Mouse (Mus musculus) myocyte (in vitro differentiated cells): Measurements from ENCODE around the gene Terf2. TPM values are rescaled to one million over a fixed set of nuclear protein-coding genes. Genes with fewer than 3 reads are reported as not detected.

Experiments used
- H3K27me3 ChIP-seq: one replicate; pipeline ENCODE4 v1.6.1; 2011; ENCODE audit not compliant: control insufficient read depth, insufficient read depth, insufficient read length
- H3K36me3 ChIP-seq: one replicate; pipeline ENCODE4 v1.6.1; 2011; ENCODE audit not compliant: control insufficient read depth, insufficient read depth
- H3K4me2 ChIP-seq: one replicate; pipeline ENCODE4 v1.6.1; 2011; ENCODE audit warnings: low read depth, control low read depth
- H3K4me3 ChIP-seq: one replicate; pipeline ENCODE4 v1.5.1; 2011; ENCODE audit warnings: mild to moderate bottlenecking, control low read depth, moderate library complexity
- H3K79me2 ChIP-seq: one replicate; pipeline ENCODE4 v1.6.1; 2011; ENCODE audit not compliant: control insufficient read depth, insufficient read depth
- H3ac ChIP-seq: one replicate; pipeline ENCODE4 v1.6.1; 2011; ENCODE audit not compliant: control insufficient read depth, insufficient read length
- CEBPB ChIP-seq: IDR thresholded peaks from 2 replicates; pipeline ENCODE4 v1.6.1; 2011; ENCODE audit warnings: mild to moderate bottlenecking, moderate library complexity; ENCODE audit not compliant: poor library complexity, insufficient read depth, severe bottlenecking
- E2F4 ChIP-seq: IDR thresholded peaks from one replicate; pipeline ENCODE4 v1.6.1; 2011; ENCODE audit warnings: mild to moderate bottlenecking, control low read depth, moderate library complexity; ENCODE audit not compliant: insufficient read depth
- MAX ChIP-seq: IDR thresholded peaks from one replicate; pipeline ENCODE4 v1.6.1; 2011; ENCODE audit warnings: low read depth, mild to moderate bottlenecking, control low read depth
- MYOD1 ChIP-seq, 3 experiments: IDR thresholded peaks; one replicate each; pipeline ENCODE4 v1.6.1; 2011; ENCODE audit warnings: control low read depth in 2 of 3, low read depth in 2 of 3, mild to moderate bottlenecking in 2 of 3, moderate library complexity in 1 of 3; ENCODE audit not compliant: insufficient read length in 2 of 3, control insufficient read depth in 1 of 3
- MYOG ChIP-seq, 3 experiments: IDR thresholded peaks; one replicate each; pipeline ENCODE4 v1.6.1; 2011; ENCODE audit warnings: control low read depth in 2 of 3, low read depth in 2 of 3, mild to moderate bottlenecking in 2 of 3; ENCODE audit not compliant: insufficient read length in 2 of 3, control insufficient read depth in 1 of 3, insufficient read depth in 1 of 3
- POLR2A ChIP-seq: IDR thresholded peaks from one replicate; pipeline ENCODE4 v1.6.1; 2011; ENCODE audit warnings: low read depth, mild to moderate bottlenecking, control low read depth, moderate library complexity; ENCODE audit not compliant: insufficient read length
- POLR2AphosphoS2 ChIP-seq: IDR thresholded peaks from one replicate; pipeline ENCODE4 v1.6.1; 2011; ENCODE audit warnings: low read depth, control low read depth; ENCODE audit not compliant: insufficient read length
- REST ChIP-seq: IDR thresholded peaks from one replicate; pipeline ENCODE4 v1.6.1; 2011; ENCODE audit warnings: mild to moderate bottlenecking, control low read depth, moderate library complexity; ENCODE audit not compliant: insufficient read depth, insufficient read length
- SRF ChIP-seq: IDR thresholded peaks from one replicate; pipeline ENCODE4 v1.6.1; 2011; ENCODE audit warnings: low read depth; ENCODE audit not compliant: control insufficient read depth, insufficient read length
- TCF12 ChIP-seq: IDR thresholded peaks from one replicate; pipeline ENCODE4 v1.6.1; 2011; ENCODE audit warnings: mild to moderate bottlenecking, control low read depth; ENCODE audit not compliant: poor library complexity, insufficient read depth, severe bottlenecking
- TCF3 ChIP-seq: IDR thresholded peaks from one replicate; pipeline ENCODE4 v1.6.1; 2011; ENCODE audit warnings: low read depth, control low read depth; ENCODE audit not compliant: insufficient read length
- USF1 ChIP-seq: IDR thresholded peaks from one replicate; pipeline ENCODE4 v1.6.1; 2011; ENCODE audit warnings: low read depth, mild to moderate bottlenecking, control low read depth, moderate library complexity
- polyA plus RNA-seq: library from polyadenylated mRNA; unstranded; fragments of >200 nt; fragmentation: generic; extraction: Trizol; gene quantifications from one replicate; pipeline ENCODE4 v1.2.1, GENCODE M21; 2012; ENCODE audit warnings: missing spikeins

Gene Terf2
- polyA plus RNA-seq, 1 experiment: 14.7 TPM

DNA sequence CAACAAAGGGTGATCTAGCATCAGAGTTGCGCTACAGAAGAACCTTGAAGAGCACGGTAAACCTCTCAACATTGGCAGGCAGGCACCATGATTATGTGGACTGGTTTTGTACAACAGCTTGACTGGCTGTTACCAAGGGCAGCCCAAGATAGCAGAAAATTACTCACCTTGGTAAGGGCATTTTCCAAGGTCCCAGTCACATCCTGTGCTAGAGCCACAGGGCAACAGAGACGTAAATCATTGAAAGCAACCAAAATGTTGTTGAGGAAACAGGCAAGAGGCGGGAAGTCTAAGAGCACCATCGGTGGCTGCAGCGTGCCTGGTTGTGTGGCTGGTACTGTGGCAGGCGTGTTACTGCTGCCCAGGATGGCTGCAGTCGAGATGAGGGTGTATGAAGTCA lies 44.3 kb downstream of the Terf2 start:
- Histone ChIP-seq H3K27me3 (no peaks in the 10 kb centered on the region), H3K4me2 (no peak overlapping the region), H3K4me3 (no peak overlapping the region), H3ac (no peak overlapping the region), H3K79me2 (peaks cover 31% of the 10 kb centered on the region), H3K36me3 (peaks cover 16% of the 10 kb centered on the region)
- no peak for TF ChIP-seq MYOG (IDR thresholded peaks at IDR 0.05; ENCODE audit: control insufficient read depth in 1 of 3, insufficient read depth in 1 of 3, insufficient read length in 2 of 3, low read depth in 2 of 3)
- TF ChIP-seq SRF: no peak
- TF ChIP-seq MYOD1 (IDR thresholded peaks at IDR 0.05; ENCODE audit: control insufficient read depth in 1 of 3, insufficient read length in 2 of 3, low read depth in 2 of 3): no peak
- no peak for TF ChIP-seq REST
- no peak for TF ChIP-seq TCF3
- TF ChIP-seq E2F4: no peak
- no peak for TF ChIP-seq POLR2AphosphoS2
- no peak for TF ChIP-seq TCF12
- TF ChIP-seq MAX: no peak

DNA sequence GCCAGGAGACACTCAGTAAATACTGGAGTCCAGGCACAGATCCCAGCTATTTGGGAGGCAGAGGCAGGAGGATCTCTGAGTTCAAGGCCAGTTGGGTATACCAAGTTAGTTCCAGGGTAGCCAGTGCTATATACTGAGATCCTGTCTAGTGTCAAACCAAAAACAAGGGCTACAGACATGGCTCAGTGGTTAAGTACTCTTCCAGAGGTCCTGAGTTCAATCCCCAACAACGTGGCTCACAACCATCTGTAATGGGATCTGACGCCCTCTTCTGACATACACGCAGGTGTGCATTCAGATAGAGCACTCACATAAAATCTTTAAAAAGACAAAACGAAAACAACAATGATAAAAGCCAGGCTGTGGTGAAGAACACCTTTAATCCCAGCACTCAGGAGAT lies 46.9 kb downstream of the Terf2 start:
- TF ChIP-seq MYOD1 (IDR thresholded peaks at IDR 0.05; ENCODE audit: control insufficient read depth in 1 of 3, insufficient read length in 2 of 3, low read depth in 2 of 3) (no peak), TCF12 (no peak), POLR2AphosphoS2 (no peak), E2F4 (no peak), TCF3 (no peak), SRF (no peak), MAX (no peak), MYOG (IDR thresholded peaks at IDR 0.05; ENCODE audit: control insufficient read depth in 1 of 3, insufficient read depth in 1 of 3, insufficient read length in 2 of 3, low read depth in 2 of 3) (no peak), POLR2A (no peak), REST (no peak), CEBPB (no peak), USF1 (no peak)
- Histone ChIP-seq H3K4me2 (peak overlapping the region; percentile 99), H3ac (no peak overlapping the region), H3K27me3 (no peaks in the 10 kb centered on the region), H3K4me3 (peak overlapping the region; percentile 60), H3K36me3 (peaks cover 41% of the 10 kb centered on the region), H3K79me2 (peaks cover 10% of the 10 kb centered on the region)

DNA sequence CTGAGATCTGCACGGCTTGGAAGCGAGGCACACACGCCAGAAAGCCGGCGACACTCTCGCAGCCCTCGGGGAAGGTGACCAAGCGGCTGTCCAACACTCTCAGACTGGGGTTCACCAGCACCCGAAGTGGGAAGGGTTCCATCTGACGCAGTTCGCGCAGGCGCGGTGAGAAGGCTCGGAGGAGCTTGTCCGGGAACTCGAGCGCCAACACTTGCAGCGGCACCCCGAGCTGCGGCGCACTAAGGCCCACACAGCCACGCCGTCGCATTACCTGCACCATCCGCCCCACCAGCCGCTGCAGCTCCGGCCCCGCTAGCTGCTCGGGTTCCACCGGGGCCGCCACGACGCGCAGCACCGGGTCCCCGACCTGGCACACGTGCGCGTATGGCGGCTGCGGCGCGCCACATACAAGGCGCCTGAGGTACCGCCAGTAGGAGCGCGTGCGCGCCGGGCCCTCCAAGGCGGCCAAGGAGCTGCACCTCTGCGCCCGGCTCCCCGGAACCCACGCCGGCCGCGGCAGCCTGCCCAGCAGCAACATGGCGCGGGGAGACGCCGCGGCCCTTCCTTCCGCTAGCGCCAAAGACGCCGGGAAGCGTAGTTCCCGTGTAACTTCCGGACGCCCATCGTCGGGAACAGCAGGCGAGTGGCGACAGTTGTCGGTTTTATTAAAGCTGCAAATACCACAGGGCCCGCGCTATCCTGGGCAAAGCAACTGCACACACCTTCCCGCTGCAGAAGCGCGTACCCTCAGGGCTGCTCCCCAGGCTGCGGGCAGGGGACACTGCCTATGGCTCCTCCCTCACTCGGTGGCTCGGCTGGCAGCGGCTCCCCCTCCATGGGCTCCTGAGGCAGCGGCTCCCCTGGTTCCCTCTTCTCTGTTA lies 48.0 kb downstream of the Terf2 start, which contains the start of gene Pdf:
Gene Pdf (minus strand): TSS at position 554 of the 881 bp plus-strand sequence.
- Histone ChIP-seq H3K36me3 (peaks cover 40% of the 10 kb centered on the region), H3K4me3 (peak within 1 kb of the TSS; percentile 60), H3K4me2 (peak within 1 kb of the TSS; percentile 99), H3ac (peak within 1 kb of the TSS; percentile 76), H3K27me3 (no peaks in the 10 kb centered on the region), H3K79me2 (peaks cover 10% of the 10 kb centered on the region)
- no peak for TF ChIP-seq TCF12
- no peak for TF ChIP-seq CEBPB
- TF ChIP-seq MAX: no peak
- no peak for TF ChIP-seq MYOD1 (IDR thresholded peaks at IDR 0.05; ENCODE audit: control insufficient read depth in 1 of 3, insufficient read length in 2 of 3, low read depth in 2 of 3)
- TF ChIP-seq SRF: no peak
- peak; percentile 88 for TF ChIP-seq POLR2AphosphoS2
- peak; percentile 80 for TF ChIP-seq POLR2A
- TF ChIP-seq USF1: no peak
- TF ChIP-seq REST: no peak
- TF ChIP-seq MYOG (IDR thresholded peaks at IDR 0.05; ENCODE audit: control insufficient read depth in 1 of 3, insufficient read depth in 1 of 3, insufficient read length in 2 of 3, low read depth in 2 of 3): peak in 1 of 3 experiments; percentile 58
- TF ChIP-seq TCF3: no peak
- no peak for TF ChIP-seq E2F4

DNA sequence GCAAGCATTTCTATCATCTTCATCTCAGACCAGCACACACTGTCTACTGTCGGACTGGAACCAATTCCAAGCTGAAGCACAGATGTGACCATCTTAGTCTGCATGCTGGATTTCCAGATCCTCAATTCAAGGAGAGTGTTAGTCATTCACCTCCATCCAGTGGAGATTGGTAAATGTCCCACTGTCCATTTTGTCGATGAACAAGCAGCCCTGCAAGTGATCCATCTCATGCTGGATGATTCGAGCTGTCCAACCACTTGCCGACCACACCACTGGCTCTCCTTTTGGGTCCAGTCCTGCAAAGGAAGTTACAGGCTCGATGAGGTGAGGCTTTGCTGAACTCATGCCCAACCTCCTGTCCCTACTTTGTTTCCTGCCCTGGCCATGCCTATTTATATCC lies 49.4 kb downstream of the Terf2 start:
- Histone ChIP-seq H3K4me2 (no peak overlapping the region), H3K4me3 (no peak overlapping the region), H3K36me3 (peaks cover 41% of the 10 kb centered on the region), H3K79me2 (peaks cover 10% of the 10 kb centered on the region), H3K27me3 (no peaks in the 10 kb centered on the region), H3ac (no peak overlapping the region)
- TF ChIP-seq CEBPB (no peak), SRF (no peak), POLR2AphosphoS2 (no peak), MYOG (IDR thresholded peaks at IDR 0.05; ENCODE audit: control insufficient read depth in 1 of 3, insufficient read depth in 1 of 3, insufficient read length in 2 of 3, low read depth in 2 of 3) (no peak), TCF3 (no peak), MYOD1 (IDR thresholded peaks at IDR 0.05; ENCODE audit: control insufficient read depth in 1 of 3, insufficient read length in 2 of 3, low read depth in 2 of 3) (no peak), POLR2A (no peak)
